In genomic region chr17:78736473-78736988, GRCm38 (mm10) we compare ENCODE assay signal across 7 mouse cellular contexts. TPM values are rescaled to one million over a fixed set of nuclear protein-coding genes. Genes with fewer than 3 reads are reported as not detected.
DNase-seq lines count a peak whose midpoint lies in the region; ATAC-seq lines count a peak whose summit lies in the region.

No protein-coding gene starts in this region.

- H3K36me3 ChIP-seq in intestine, embryonic 15.5 days: no peaks in the 10 kb centered on the region
- H3K36me3 ChIP-seq in midbrain, embryonic 10.5 days: peaks cover 4% of the 10 kb centered on the region; the same call in 1 of the 2 replicates

- peak overlapping the region; percentile 73 for H3K4me2 ChIP-seq in intestine, embryonic 15.5 days (replicated peaks)

- H3K9ac ChIP-seq in intestine, embryonic 15.5 days: peak overlapping the region; percentile 88

- H3K27me3 ChIP-seq in intestine, embryonic 15.5 days (replicated peaks): no peaks in the 10 kb centered on the region
- peaks cover 7% of the 10 kb centered on the region; the same call in 1 of the 2 replicates for H3K27me3 ChIP-seq in midbrain, embryonic 10.5 days (ENCODE audit: low read depth, poor library complexity, severe bottlenecking)

- intact Hi-C loops in left cerebral cortex, postnatal 25 days (cut with DNase I): loop anchor here (2.0 to 5.0 kb wide), 2 partner anchors 60 to 134 kb away; no protein-coding TSS in a partner anchor

- peak overlapping the region; percentile 71 for H3K4me3 ChIP-seq in intestine, embryonic 15.5 days (replicated peaks)
- H3K4me3 ChIP-seq in midbrain, embryonic 10.5 days: peak overlapping the region; percentile 92

- ATAC-seq in intestine, embryonic 15.5 days: peak; percentile 98

- peaks cover 14% of the 10 kb centered on the region for H3K4me1 ChIP-seq in intestine, embryonic 15.5 days (replicated peaks)
- H3K4me1 ChIP-seq in midbrain, embryonic 10.5 days: peaks cover 34% of the 10 kb centered on the region

- WGBS in intestine, embryonic 15.5 days: under 1% methylated on average over 55 of the region's 60 CpGs
- under 1% methylated on average over 60 of the region's 60 CpGs for WGBS in midbrain, embryonic 10.5 days

- H3K27ac ChIP-seq in intestine, embryonic 15.5 days: peak overlapping the region; percentile 96
- peak overlapping the region; percentile 96 for H3K27ac ChIP-seq in midbrain, embryonic 10.5 days (replicated peaks)

- peak; percentile 100 for DNase-seq in adrenal gland, adult (ENCODE audit: inconsistent age in 2 of 2, low spot score in 1 of 2)
- peak; percentile 97 for DNase-seq in embryo, embryonic 10.5 days (ENCODE audit: low spot score)
- DNase-seq in gastrocnemius, postnatal 25 days: peak; percentile 100
- peak; percentile 99 for DNase-seq in left cerebral cortex, postnatal 25 days (ENCODE audit: low spot score in 2 of 2)
- peak; percentile 99 for DNase-seq in midbrain, embryonic 10.5 days (ENCODE audit: low spot score)
- peak; percentile 95 for DNase-seq in right cerebral cortex, postnatal 4 days

- no peaks in the 10 kb centered on the region for H3K9me3 ChIP-seq in intestine, embryonic 15.5 days
- H3K9me3 ChIP-seq in midbrain, embryonic 10.5 days (replicated peaks): no peaks in the 10 kb centered on the region

RNA-seq across cellular contexts. Expression of gene Strn, which starts 0.5 kb away (rescaled TPM):
- 1 to 10 TPM; 5.5 to 6.1 TPM for total RNA-seq in gastrocnemius, postnatal 25 days (2021)
- 5.3 and 5.4 TPM in 2 replicates for polyA plus RNA-seq in intestine, embryonic 15.5 days (2015; fragmentation: Nextera tagmentation; extraction: Ambion mirVana)
- 10 to 100 TPM; 62.9 to 87.9 TPM for total RNA-seq in left cerebral cortex, postnatal 25 days (2021)
- polyA plus RNA-seq in midbrain, embryonic 10.5 days (2016; fragmentation: Nextera tagmentation; extraction: Ambion mirVana): 5.4 and 6.1 TPM in 2 replicates

Comparison
In these comparisons a context has a peak if more than half of its experiments do, and no peak if none do; other contexts are left out.
1. Peak in every context shown above with its lines: DNase-seq, ATAC-seq, H3K4me3 ChIP-seq and H3K27ac ChIP-seq.
2. RNA of gene Strn, which starts 0.5 kb away (total RNA-seq): 62.9 to 87.9 TPM in left cerebral cortex, postnatal 25 days; 5.5 to 6.1 TPM in gastrocnemius, postnatal 25 days; every median in the first group is over 4 times any median in the second.